Mouse (Mus musculus) liver, postnatal 0 days (tissue): ENCODE measurements around the gene Ift22. TPM values are rescaled to one million over a fixed set of nuclear protein-coding genes. Genes with fewer than 3 reads are reported as not detected.

ENCODE experiments used
- ATAC-seq: fragments of 200-750 bp; cut with Nextera tagmentation; 2 replicates; pipeline ENCODE4 v1.8.0; 2017; ENCODE audit warnings: mild to moderate bottlenecking, moderate library complexity
- DNase-seq: peaks from one replicate; pipeline ENCODE4 v3.0.0-alpha.2; 2016
- H3K27ac ChIP-seq: fragments of 300-500 bp; sonication (generic); 2 replicates; pipeline ENCODE4 v1.5.1; 2014; ENCODE audit warnings: antibody characterized with exemption, moderate library complexity, mild to moderate bottlenecking, low read depth
- H3K27me3 ChIP-seq: fragments of 300-500 bp; sonication (generic); 2 replicates; pipeline ENCODE4 v1.6.1; 2014; ENCODE audit warnings: low read length, control low read depth, mixed read lengths; ENCODE audit not compliant: insufficient read depth
- H3K36me3 ChIP-seq: fragments of 300-500 bp; sonication (generic); replicated peaks from 2 replicates; pipeline ENCODE4 v1.6.1; 2014; ENCODE audit warnings: mild to moderate bottlenecking, control low read depth, low read length, moderate library complexity, mixed read lengths; ENCODE audit not compliant: insufficient read depth
- H3K4me1 ChIP-seq: fragments of 300-500 bp; sonication (generic); 2 replicates; pipeline ENCODE4 v1.6.1; 2014; ENCODE audit warnings: antibody characterized with exemption, mild to moderate bottlenecking, control low read depth; ENCODE audit not compliant: insufficient read depth
- H3K4me2 ChIP-seq: fragments of 300-500 bp; sonication (generic); 2 replicates; pipeline ENCODE4 v1.6.1; 2014; ENCODE audit warnings: low read depth, mild to moderate bottlenecking, low read length, moderate library complexity, mixed read lengths
- H3K4me3 ChIP-seq: fragments of 300-500 bp; sonication (generic); 2 replicates; pipeline ENCODE4 v1.5.1; 2014; ENCODE audit warnings: low read depth, low read length
- H3K9ac ChIP-seq: fragments of 300-500 bp; sonication (generic); replicated peaks from 2 replicates; pipeline ENCODE4 v1.6.1; 2014; ENCODE audit warnings: mild to moderate bottlenecking, moderate library complexity
- H3K9me3 ChIP-seq: fragments of 300-500 bp; sonication (generic); 2 replicates; pipeline ENCODE4 v1.6.1; 2016; ENCODE audit warnings: mild to moderate bottlenecking, control low read depth, low read length, mixed read lengths
- CTCF ChIP-seq: sonication (generic); IDR thresholded peaks from 2 replicates; pipeline ENCODE4 v1.5.1; 2016; ENCODE audit warnings: antibody characterized with exemption, low read depth
- EP300 ChIP-seq: IDR thresholded peaks from 2 replicates; pipeline ENCODE4 v1.6.1; 2016; ENCODE audit warnings: antibody characterized with exemption, low read depth, mild to moderate bottlenecking
- WGBS: fragments of 180-500 bp; shearing (Covaris S2); extraction: QIAGEN DNeasy Blood & Tissue Kit; methylation state at CpG from one replicate; pipeline ENCODE4 v1.1.7; 2014; ENCODE audit not compliant: insufficient replicate concordance; 5-methylcytosine and 5-hydroxymethylcytosine counted together
- polyA plus RNA-seq: library from polyadenylated mRNA; unstranded; fragments of >200 nt; fragmentation: Nextera tagmentation; extraction: Ambion mirVana; gene quantifications from 2 replicates; pipeline ENCODE4 v1.2.1, GENCODE M21; 2015

Gene Ift22
- polyA plus RNA-seq, 1 experiment from 2014 or later = 9.8 TPM

DNA sequence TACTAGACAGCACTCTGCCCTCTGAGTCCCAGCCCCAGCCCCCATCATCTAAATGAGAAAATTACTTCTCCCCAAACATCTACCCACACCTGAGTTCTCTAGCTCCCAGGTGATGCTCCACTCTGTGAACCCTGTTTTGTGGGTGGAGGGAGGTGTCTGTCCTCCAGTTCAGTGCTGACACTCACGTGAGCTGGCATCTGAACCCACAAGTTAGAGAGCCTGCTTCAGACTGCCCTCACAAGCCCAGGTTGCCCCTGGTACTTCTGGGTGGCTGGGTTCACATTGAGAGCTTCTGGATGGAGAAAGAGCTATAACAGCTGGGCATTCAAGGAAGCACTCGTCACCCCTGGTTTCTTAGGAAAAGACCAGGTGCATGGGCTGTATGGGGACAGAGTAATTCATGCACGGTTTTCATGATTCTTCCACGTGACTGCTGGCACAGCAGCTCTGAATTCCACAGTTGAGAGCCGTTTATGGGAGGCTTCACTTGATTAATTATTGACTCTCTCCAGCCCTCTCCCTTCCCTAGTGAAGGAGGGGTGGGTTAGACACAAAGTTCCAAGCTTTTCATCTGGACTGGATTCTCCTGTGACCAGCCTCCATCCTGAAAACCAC, 51.1 kb downstream of the Ift22 start:
- no peaks in the 10 kb centered on the region for H3K27me3 ChIP-seq
- peaks cover 22% of the 10 kb centered on the region for H3K4me1 ChIP-seq
- TF ChIP-seq EP300 (no peak), CTCF (no peak)
- no peak overlapping the region for H3K4me2 ChIP-seq
- WGBS = 60% methylated on average over 5 of the region's 5 CpGs
- peaks cover 11% of the 10 kb centered on the region for H3K36me3 ChIP-seq
- no peak overlapping the region for H3K4me3 ChIP-seq
- H3K9ac ChIP-seq = no peak overlapping the region
- no peak overlapping the region for H3K27ac ChIP-seq
- no peaks in the 10 kb centered on the region for H3K9me3 ChIP-seq
- DNase-seq (no peak), ATAC-seq (no peak)

DNA sequence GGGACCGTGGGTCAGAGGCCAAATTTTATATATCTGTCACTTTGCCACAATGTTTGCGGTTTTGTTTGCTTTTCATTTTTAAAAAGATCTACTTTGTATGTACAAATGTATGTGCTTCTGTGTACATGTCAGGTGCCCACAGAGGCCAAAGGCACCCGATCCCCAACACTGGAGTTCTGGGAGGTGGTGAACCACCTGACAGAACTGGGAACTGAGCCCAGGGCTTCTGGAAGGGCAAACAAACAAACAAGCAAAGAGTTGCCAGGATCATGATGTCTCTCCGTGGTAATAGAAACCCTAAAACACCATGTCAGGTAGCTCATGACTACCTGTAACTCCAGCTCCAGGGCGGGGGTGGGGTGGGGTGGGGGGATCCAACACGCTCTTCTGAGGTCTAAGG, 52.1 kb downstream of the Ift22 start:
- no peak overlapping the region for H3K4me2 ChIP-seq
- DNase-seq (no peak), ATAC-seq (no peak)
- no peaks in the 10 kb centered on the region for H3K27me3 ChIP-seq
- no peak for TF ChIP-seq EP300
- no peak overlapping the region for H3K4me3 ChIP-seq
- H3K36me3 ChIP-seq = peaks cover 18% of the 10 kb centered on the region
- H3K9me3 ChIP-seq = no peaks in the 10 kb centered on the region
- no peak overlapping the region for H3K27ac ChIP-seq
- H3K4me1 ChIP-seq = peaks cover 23% of the 10 kb centered on the region
- 83% methylated on average over 6 of the region's 6 CpGs for WGBS
- no peak overlapping the region for H3K9ac ChIP-seq

DNA sequence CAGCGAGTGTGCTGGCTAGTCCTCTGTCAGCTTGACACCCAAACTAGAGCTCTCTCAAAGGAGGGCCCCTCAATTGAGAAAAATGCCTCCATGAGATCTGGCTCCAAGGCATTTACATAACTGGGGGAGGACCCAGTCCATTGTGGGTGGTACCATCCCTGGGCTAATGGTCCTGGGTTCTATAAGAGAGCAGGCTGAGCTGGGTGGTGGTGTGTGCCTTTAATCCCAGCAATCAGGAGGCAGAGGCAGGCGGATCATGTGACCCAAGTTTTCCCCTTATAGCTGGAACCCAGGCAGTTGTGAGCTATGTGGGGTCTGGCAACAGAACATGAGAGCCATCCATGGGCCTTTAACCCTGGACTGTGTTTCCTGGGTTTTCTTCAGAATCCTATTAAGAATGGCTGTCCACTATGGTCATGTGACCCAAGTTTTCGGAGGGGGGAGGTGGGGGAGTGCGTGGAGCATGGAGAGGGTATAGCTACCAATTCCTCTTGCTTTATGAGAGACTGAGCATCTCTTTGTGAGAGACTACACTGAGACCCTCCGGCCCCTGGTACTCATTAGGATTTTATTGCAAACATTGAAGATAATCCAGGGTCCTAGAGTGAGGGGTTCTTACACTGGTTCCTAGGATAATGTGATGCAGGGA, 53.5 kb downstream of the Ift22 start:
- H3K4me3 ChIP-seq = peak overlapping the region; percentile 76
- H3K9me3 ChIP-seq = no peaks in the 10 kb centered on the region
- TF ChIP-seq CTCF (no peak), EP300 (no peak)
- peak overlapping the region; percentile 92 for H3K27ac ChIP-seq
- 31% methylated on average over 5 of the region's 5 CpGs for WGBS
- H3K4me1 ChIP-seq = peaks cover 37% of the 10 kb centered on the region
- peak overlapping the region; percentile 84 for H3K4me2 ChIP-seq
- ATAC-seq = no peak
- DNase-seq = no peak
- H3K36me3 ChIP-seq = peaks cover 29% of the 10 kb centered on the region
- H3K27me3 ChIP-seq = no peaks in the 10 kb centered on the region
- peak overlapping the region; percentile 80 for H3K9ac ChIP-seq

DNA sequence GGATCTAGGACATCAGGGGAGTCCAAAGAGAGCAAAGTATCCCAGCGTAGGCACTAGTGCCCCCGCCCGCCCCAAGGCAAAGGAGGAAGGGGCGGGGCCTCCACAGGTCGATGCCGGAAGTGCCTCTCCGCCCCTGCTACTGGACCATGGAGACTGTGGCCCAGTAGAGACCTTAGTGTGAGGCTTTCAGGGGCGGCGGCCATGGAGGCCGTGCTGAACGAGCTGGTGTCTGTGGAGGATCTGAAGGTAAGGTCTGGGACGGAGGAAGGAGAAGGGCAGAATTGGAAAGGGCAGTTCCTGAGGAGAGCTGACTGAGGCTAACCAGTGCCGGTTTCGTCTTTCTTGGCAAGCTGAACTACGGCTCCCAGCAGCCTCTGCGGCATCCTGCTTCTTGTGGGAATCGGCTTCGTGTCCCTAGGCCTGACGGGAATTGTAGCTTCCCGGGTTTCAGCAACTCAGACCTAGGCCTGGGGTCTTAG, 54.1 kb downstream of the Ift22 start:
- TF ChIP-seq EP300 (no peak; the same call in 1 of the 2 replicates), CTCF (no peak)
- peak; percentile 92 for DNase-seq

DNA sequence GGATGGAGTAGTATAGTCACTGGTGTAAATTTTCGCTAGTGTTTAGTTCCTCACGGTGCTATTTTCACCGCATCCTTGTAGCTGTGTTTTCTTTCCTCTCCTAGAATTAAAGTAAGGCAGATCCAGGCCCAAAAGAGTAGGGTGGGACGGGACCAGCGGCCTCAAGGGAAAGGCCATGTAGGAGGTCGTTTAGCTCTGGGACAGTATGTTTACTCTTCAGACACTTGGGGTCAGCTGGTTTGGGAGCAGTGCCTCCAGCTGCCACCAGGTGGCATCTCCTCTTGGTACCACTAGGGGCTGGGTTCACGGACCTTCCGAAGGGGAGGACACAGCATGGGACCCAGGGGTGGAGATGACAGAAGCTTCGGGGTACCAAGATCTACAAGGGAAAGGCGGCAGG, 54.6 kb downstream of the Ift22 start:
- peak overlapping the region; percentile 92 for H3K27ac ChIP-seq
- H3K27me3 ChIP-seq = no peaks in the 10 kb centered on the region
- no peaks in the 10 kb centered on the region for H3K9me3 ChIP-seq
- peak overlapping the region; percentile 80 for H3K9ac ChIP-seq
- H3K36me3 ChIP-seq = peaks cover 29% of the 10 kb centered on the region
- ATAC-seq (peak; percentile 76), DNase-seq (peak; percentile 89)
- H3K4me3 ChIP-seq = peak overlapping the region; percentile 76
- 2% methylated on average over 10 of the region's 10 CpGs for WGBS
- peaks cover 42% of the 10 kb centered on the region for H3K4me1 ChIP-seq
- peak overlapping the region; percentile 84 for H3K4me2 ChIP-seq
- peak; percentile 98 for TF ChIP-seq CTCF
- no peak for TF ChIP-seq EP300

More for the DNA sequence above, 54.1 kb downstream of the Ift22 start:
- Histone ChIP-seq H3K27ac (peak overlapping the region; percentile 92), H3K27me3 (no peaks in the 10 kb centered on the region), H3K4me1 (peaks cover 42% of the 10 kb centered on the region), H3K4me3 (peak overlapping the region; percentile 76), H3K9ac (peak overlapping the region; percentile 80), H3K4me2 (peak overlapping the region; percentile 84), H3K36me3 (peaks cover 29% of the 10 kb centered on the region), H3K9me3 (no peaks in the 10 kb centered on the region)
- WGBS = under 1% methylated on average over 20 of the region's 20 CpGs
- peak; percentile 91 for ATAC-seq

DNA sequence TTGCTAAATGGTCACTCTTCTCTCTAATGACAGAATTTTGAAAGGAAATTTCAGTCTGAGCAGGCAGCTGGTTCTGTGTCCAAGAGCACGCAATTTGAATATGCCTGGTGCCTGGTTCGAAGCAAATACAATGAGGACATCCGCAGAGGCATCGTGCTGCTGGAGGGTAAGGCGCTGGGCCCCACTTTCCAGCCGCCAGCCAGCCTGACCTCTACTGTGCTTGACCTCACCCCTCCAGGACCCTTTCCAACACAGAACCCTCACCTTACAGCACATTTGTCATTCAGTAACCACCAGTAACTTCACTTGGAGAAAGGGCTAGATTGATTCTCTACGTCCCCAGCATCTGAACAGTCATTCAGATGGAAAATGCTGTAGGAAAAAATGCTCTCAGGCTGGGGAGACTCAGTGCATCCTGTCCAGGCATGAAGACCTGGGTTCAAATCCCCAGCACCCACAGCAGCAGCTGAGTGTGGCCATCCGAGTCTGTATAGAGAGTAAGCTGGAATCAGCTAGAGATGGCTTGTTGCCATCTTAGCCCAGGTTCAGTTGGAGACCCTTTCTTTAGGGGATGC, 55.1 kb downstream of the Ift22 start:
- no peak for TF ChIP-seq EP300
- TF ChIP-seq CTCF = no peak
- Histone ChIP-seq H3K9me3 (no peaks in the 10 kb centered on the region), H3K27me3 (no peaks in the 10 kb centered on the region), H3K9ac (peak overlapping the region; percentile 80), H3K4me3 (peak overlapping the region; percentile 76), H3K4me1 (peaks cover 42% of the 10 kb centered on the region), H3K36me3 (peaks cover 29% of the 10 kb centered on the region), H3K4me2 (peak overlapping the region; percentile 84), H3K27ac (peak overlapping the region; percentile 92; the same call in 1 of the 2 replicates)
- no peak for DNase-seq
- ATAC-seq = no peak
- 73% methylated on average over 8 of the region's 8 CpGs for WGBS

Other genes starting within 250 kb of the Ift22 start
- not detected in 2 replicates for gene Myl10, start 215.0 kb upstream of the Ift22 start, polyA plus RNA-seq
- gene Col26a1, start 24.9 kb upstream of the Ift22 start, polyA plus RNA-seq = 0.12 TPM in 1 of 2 replicates, not detected in the other
- 173 and 176 TPM in 2 replicates for gene Fis1, start 45.1 kb downstream of the Ift22 start, polyA plus RNA-seq
- gene Cldn15, start 58.5 kb downstream of the Ift22 start, polyA plus RNA-seq = 6.7 and 7.0 TPM in 2 replicates
- gene Plod3, start 78.9 kb downstream of the Ift22 start, polyA plus RNA-seq = 7.6 and 8.8 TPM in 2 replicates
- 44.1 and 47.2 TPM in 2 replicates for gene Znhit1, start 79.9 kb downstream of the Ift22 start, polyA plus RNA-seq
- gene Vgf, start 118.2 kb downstream of the Ift22 start, polyA plus RNA-seq = not detected in 2 replicates
- gene Ap1s1, start 138.0 kb downstream of the Ift22 start, polyA plus RNA-seq = 57.9 and 60.7 TPM in 2 replicates
- gene Serpine1, start 164.1 kb downstream of the Ift22 start, polyA plus RNA-seq = 0.23 and 0.25 TPM in 2 replicates
- 6.4 and 7.4 TPM in 2 replicates for gene Trim56, start 208.1 kb downstream of the Ift22 start, polyA plus RNA-seq
- gene Muc3, start 241.2 kb downstream of the Ift22 start, polyA plus RNA-seq = not detected in 2 replicates